Mouse (Mus musculus) liver, adult 2 months (tissue): ENCODE measurements around the gene Maml2. TPM values are rescaled to one million over a fixed set of nuclear protein-coding genes. Genes with fewer than 3 reads are reported as not detected.

Experiments
- DNase-seq: peaks from one replicate; pipeline ENCODE4 v3.0.0-alpha.2; 2011; ENCODE audit warnings: low read depth, low spot score; ENCODE audit errors: extremely low read depth
- H3K27ac ChIP-seq: fragments of 200-500 bp; replicated peaks from 2 replicates; pipeline ENCODE4 v1.5.1; 2012; ENCODE audit warnings: low read depth, mild to moderate bottlenecking, control low read depth, inconsistent platforms, low read length; ENCODE audit not compliant: insufficient read depth
- H3K27me3 ChIP-seq: fragments of 200-500 bp; 2 replicates; pipeline ENCODE4 v1.6.1; 2012; ENCODE audit warnings: mild to moderate bottlenecking, moderate library complexity, low read length, inconsistent platforms; ENCODE audit not compliant: control insufficient read depth, insufficient read depth
- H3K36me3 ChIP-seq: fragments of 200-500 bp; 2 replicates; pipeline ENCODE4 v1.6.1; 2012; ENCODE audit warnings: low read length, inconsistent platforms; ENCODE audit not compliant: control insufficient read depth, insufficient read depth
- H3K4me1 ChIP-seq: fragments of 200-500 bp; 2 replicates; pipeline ENCODE4 v1.6.1; 2011; ENCODE audit warnings: low read length; ENCODE audit not compliant: control insufficient read depth, insufficient read depth
- H3K4me3 ChIP-seq: fragments of 200-500 bp; 2 replicates; pipeline ENCODE4 v1.5.1; 2011; ENCODE audit warnings: low read depth, mild to moderate bottlenecking, control low read depth, low read length, moderate library complexity; ENCODE audit not compliant: insufficient read depth
- H3K79me2 ChIP-seq: fragments of 200-500 bp; 2 replicates; pipeline ENCODE4 v1.6.1; 2012; ENCODE audit warnings: inconsistent platforms, mild to moderate bottlenecking, low read length, moderate library complexity; ENCODE audit not compliant: control insufficient read depth, insufficient read depth
- H3K9ac ChIP-seq: fragments of 200-500 bp; 2 replicates; pipeline ENCODE4 v1.6.1; 2012; ENCODE audit warnings: low read depth, mild to moderate bottlenecking, control low read depth, inconsistent platforms, low read length
- CTCF ChIP-seq: fragments of 200-500 bp; IDR thresholded peaks from 2 replicates; pipeline ENCODE4 v1.5.1; 2011; ENCODE audit warnings: low read depth, low read length, control low read depth
- POLR2A ChIP-seq: fragments of 200-500 bp; IDR thresholded peaks from 2 replicates; pipeline ENCODE4 v1.6.1; 2011; ENCODE audit warnings: low read length, control low read depth; ENCODE audit not compliant: insufficient read depth; ENCODE audit errors: extremely low read depth
- WGBS: fragments of 180-500 bp; shearing (Covaris S2); methylation state at CpG from one replicate; pipeline ENCODE4 v1.1.7; 2018; 5-methylcytosine and 5-hydroxymethylcytosine counted together
- polyA plus RNA-seq: library from polyadenylated mRNA; depleted of rRNA; stranded (reverse); fragments of >200 nt; gene quantifications from 2 replicates; pipeline ENCODE4 v1.2.3, GENCODE M21; 2012
- total RNA-seq: library from RNA; depleted of rRNA; stranded (reverse); fragments of >200 nt; gene quantifications from 2 replicates; pipeline ENCODE4 v1.2.3, GENCODE M21; 2014

Gene Maml2
- total and polyA plus RNA-seq, 2 experiments = 0.77 to 1.2 TPM

GRCm38 (mm10) chr9:13430744-13431143 lies 133.0 kb downstream of the Maml2 start:
- DNase-seq = no peak
- Histone ChIP-seq H3K9ac (no peak overlapping the region), H3K79me2 (no peaks in the 10 kb centered on the region), H3K4me3 (no peak overlapping the region), H3K4me1 (no peaks in the 10 kb centered on the region; the same call in 1 of the 2 replicates), H3K27me3 (no peaks in the 10 kb centered on the region), H3K36me3 (no peaks in the 10 kb centered on the region), H3K27ac (no peak overlapping the region)
- no peak for TF ChIP-seq POLR2A
- TF ChIP-seq CTCF = no peak

DNA sequence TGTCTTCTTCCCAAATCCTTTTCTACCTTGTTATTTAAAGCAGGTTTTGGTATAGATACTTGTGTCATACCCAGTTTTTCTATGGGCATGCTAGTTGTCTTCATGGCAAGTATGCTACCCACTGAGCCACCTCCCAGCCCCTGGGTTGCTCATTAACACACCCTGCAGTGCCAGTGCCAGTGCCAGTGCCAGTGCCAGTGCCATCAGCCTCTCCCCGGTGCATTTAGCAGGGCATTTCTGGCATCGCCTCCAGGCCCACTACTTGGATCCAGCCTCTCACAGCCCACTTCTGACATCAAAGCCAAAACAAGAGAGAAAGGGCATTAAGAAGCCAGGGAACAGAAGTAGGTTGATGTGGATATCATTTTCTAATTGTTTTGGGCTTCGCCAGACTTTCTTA lies 133.9 kb downstream of the Maml2 start:
- 90% methylated on average over 3 of the region's 3 CpGs for WGBS
- Histone ChIP-seq H3K9ac (no peak overlapping the region), H3K79me2 (no peaks in the 10 kb centered on the region), H3K27me3 (no peaks in the 10 kb centered on the region), H3K36me3 (no peaks in the 10 kb centered on the region), H3K4me3 (no peak overlapping the region), H3K27ac (no peak overlapping the region), H3K4me1 (no peaks in the 10 kb centered on the region; the same call in 1 of the 2 replicates)
- no peak for DNase-seq
- no peak for TF ChIP-seq CTCF
- no peak for TF ChIP-seq POLR2A

GRCm38 (mm10) chr9:13433501-13434090 lies 135.8 kb downstream of the Maml2 start:
- WGBS = 78% methylated on average over 6 of the region's 6 CpGs
- no peak for TF ChIP-seq CTCF
- TF ChIP-seq POLR2A = no peak
- H3K36me3 ChIP-seq = no peaks in the 10 kb centered on the region
- H3K9ac ChIP-seq = no peak overlapping the region
- H3K27me3 ChIP-seq = no peaks in the 10 kb centered on the region
- no peak overlapping the region for H3K4me3 ChIP-seq
- no peaks in the 10 kb centered on the region; the same call in 1 of the 2 replicates for H3K4me1 ChIP-seq
- H3K27ac ChIP-seq = no peak overlapping the region
- DNase-seq = no peak
- no peaks in the 10 kb centered on the region for H3K79me2 ChIP-seq

DNA sequence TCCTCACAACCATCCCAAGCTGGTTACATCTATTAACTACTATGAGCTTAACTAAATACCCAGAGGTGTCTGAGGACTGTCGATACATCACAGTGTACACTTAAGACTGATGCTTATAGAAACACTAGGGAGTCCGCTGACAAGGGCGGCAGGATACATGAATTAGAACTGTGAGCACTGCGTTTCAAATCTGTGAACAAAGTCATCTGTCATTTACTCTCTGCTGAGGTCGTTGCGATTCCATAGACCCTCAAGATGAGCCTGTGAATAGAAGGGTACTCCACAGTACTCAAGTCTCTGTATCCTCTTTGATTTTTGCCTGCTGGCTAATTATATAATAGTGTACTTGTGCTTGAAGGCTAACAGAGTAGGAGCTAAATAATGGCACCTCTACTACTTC lies 143.2 kb downstream of the Maml2 start:
- H3K4me1 ChIP-seq = peaks cover 2% of the 10 kb centered on the region; the same call in 1 of the 2 replicates
- no peak overlapping the region for H3K9ac ChIP-seq
- no peak for DNase-seq
- H3K4me3 ChIP-seq = no peak overlapping the region
- no peak for TF ChIP-seq CTCF
- TF ChIP-seq POLR2A = no peak
- H3K79me2 ChIP-seq = no peaks in the 10 kb centered on the region
- no peaks in the 10 kb centered on the region for H3K27me3 ChIP-seq
- H3K27ac ChIP-seq = no peak overlapping the region
- H3K36me3 ChIP-seq = no peaks in the 10 kb centered on the region
- 94% methylated on average over 6 of the region's 6 CpGs for WGBS

DNA sequence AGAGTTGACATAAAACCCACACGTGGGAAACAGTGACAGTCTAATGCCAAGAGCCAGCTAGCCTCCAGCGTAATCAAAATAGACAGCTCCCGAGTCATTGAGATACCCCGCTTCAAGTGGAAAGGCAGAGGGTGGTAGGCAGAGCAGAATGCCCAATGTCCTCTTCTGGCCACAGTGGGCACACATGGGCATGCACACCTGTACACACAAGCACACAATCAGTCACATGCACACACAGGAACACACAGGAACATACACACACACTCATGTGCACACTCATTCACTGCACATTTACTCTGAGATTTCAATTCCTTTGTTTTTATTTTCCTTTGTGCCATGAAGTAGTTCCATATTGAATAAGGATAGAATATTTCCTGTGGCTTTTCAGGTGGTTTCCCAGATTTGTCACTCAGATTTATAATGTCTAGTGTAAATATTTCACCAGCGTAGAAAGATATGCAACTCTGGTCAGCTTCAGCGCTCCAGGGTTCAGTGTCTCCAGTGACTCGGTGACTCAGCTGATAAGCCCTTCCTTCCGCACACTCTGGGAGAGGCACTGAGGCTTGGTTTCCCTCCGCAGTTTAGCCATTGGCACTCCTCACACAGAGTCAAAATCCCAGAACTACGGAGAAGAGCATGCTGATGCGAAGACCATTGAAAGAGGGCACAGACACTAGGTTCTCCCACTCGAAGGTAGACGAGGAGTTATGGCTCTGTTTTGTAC lies 144.4 kb downstream of the Maml2 start:
- TF ChIP-seq CTCF (no peak), POLR2A (no peak)
- Histone ChIP-seq H3K27ac (peak overlapping the region; percentile 44; the same call in 1 of the 2 replicates), H3K27me3 (no peaks in the 10 kb centered on the region), H3K4me1 (peaks cover 2% of the 10 kb centered on the region; the same call in 1 of the 2 replicates), H3K36me3 (no peaks in the 10 kb centered on the region), H3K4me3 (no peak overlapping the region), H3K9ac (no peak overlapping the region), H3K79me2 (no peaks in the 10 kb centered on the region)
- no peak for DNase-seq
- WGBS = 52% methylated on average over 13 of the region's 13 CpGs
